Mouse (Mus musculus) urinary bladder, adult 18-20 months (tissue): ENCODE results near the gene Gm21962.

Source experiments
- DNase-seq, 2 experiments: peaks; one replicate each; pipeline ENCODE4 v3.0.0; 2022; ENCODE audit warnings: low spot score in 2 of 2, mixed read lengths in 2 of 2

Gene Gm21962

DNA sequence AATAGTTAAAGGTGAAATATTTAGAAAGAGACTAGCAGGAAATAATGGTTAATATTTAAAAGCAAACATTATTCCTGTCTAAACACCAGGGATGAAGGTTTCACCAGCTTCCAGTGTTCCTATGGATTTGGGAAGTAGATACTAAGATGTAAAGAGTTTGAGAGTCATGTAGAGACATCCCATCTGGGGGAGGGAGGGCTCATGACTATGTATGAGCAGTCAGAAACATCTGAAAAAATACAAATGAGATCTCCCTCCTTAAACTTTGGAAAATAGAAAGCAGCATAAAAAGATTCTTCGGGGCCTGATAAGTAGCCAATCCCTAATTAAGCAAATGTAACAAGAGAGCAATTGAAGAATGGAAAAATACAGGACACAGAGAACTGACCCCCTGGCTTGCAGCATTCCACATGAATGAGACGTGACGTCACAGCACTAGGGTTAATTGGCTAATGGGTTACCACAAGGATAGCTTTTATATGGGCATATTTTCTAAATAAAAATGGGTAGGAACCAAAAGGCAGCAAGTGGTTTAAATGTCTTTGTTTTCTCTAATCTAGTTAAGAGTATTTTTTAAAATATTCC is 45.3 kb downstream of the Gm21962 start:
- no peak for DNase-seq
